10 mouse cellular contexts compared by ENCODE assay signal in the genomic region with DNA sequence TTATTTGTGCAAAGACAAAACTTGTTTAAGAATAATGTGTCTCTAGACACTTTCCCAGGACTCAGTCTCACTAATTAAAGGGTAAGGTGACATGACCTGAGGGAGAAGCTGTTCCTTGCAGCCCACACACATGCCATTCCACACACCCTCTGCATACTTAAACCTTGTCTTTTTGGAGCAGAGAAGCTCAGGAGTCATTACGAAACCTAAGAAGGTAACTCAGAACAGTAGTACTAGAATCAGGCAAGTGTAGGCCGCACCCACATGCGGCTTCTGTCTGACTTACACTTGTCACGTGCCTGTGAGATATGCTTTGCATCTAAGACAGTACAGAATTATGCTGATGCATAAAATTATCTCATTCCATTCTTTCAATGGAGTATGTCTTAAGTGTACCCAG. TPM values are rescaled to one million over a fixed set of nuclear protein-coding genes. Genes with fewer than 3 reads are reported as not detected.
DNase-seq lines count a peak whose midpoint lies in the region; ATAC-seq and TF ChIP-seq lines count a peak whose summit lies in the region.
"Had no signal": no experiment of that assay in that cellular context is flagged by ENCODE, and none has a peak within 500 bp of the region (broad histone marks: within the 10 kb centered on the region; RNA-seq: fewer than 3 reads in every experiment).

No protein-coding gene starts in this region.

- no peak overlapping the region for H3K27ac ChIP-seq in neural tube, embryonic 11.5 days (ENCODE audit: low read depth, low read length)
- no peak overlapping the region for H3K27ac ChIP-seq in forebrain, embryonic 16.5 days (ENCODE audit: low read length)
- H3K27ac ChIP-seq in limb, embryonic 13.5 days: no peak overlapping the region
- H3K27ac ChIP-seq in small intestine, adult 2 months (ENCODE audit: insufficient read depth, low read depth, low read length): peak overlapping the region; percentile 41; the same call in 1 of the 2 replicates
- H3K27ac ChIP-seq: lung, embryonic 15.5 days had no signal

- peak overlapping the region; percentile 49 for H3K4me2 ChIP-seq in neural tube, embryonic 11.5 days (ENCODE audit: low read depth)
- peak overlapping the region; percentile 70 for H3K4me2 ChIP-seq in forebrain, embryonic 16.5 days (ENCODE audit: low read length)
- H3K4me2 ChIP-seq in limb, embryonic 13.5 days (replicated peaks): peak overlapping the region; percentile 41; the same call in 1 of the 2 replicates
- H3K4me2 ChIP-seq: lung, embryonic 15.5 days had no signal

- no peak overlapping the region for H3K9ac ChIP-seq in neural tube, embryonic 11.5 days (ENCODE audit: low read length)
- 0 out of 2 replicates have a peak overlapping the region, but pooled peaks have one; percentile 32 for H3K9ac ChIP-seq in forebrain, embryonic 16.5 days (replicated peaks; ENCODE audit: low read depth, low read length)
- no peak overlapping the region for H3K9ac ChIP-seq in limb, embryonic 13.5 days
- H3K9ac ChIP-seq: lung, embryonic 15.5 days had no signal

- H3K4me1 ChIP-seq in neural tube, embryonic 11.5 days (ENCODE audit: control insufficient read depth, insufficient read depth, low read length): no peaks in the 10 kb centered on the region; the same call in 1 of the 2 replicates
- peaks cover 19% of the 10 kb centered on the region for H3K4me1 ChIP-seq in forebrain, embryonic 16.5 days (replicated peaks; ENCODE audit: control insufficient read depth, insufficient read depth, low read length)
- peaks cover 23% of the 10 kb centered on the region for H3K4me1 ChIP-seq in limb, embryonic 13.5 days
- peaks cover 15% of the 10 kb centered on the region; the same call in 1 of the 2 replicates for H3K4me1 ChIP-seq in small intestine, adult 2 months (ENCODE audit: control insufficient read depth, insufficient read depth, insufficient read length, low read length)

- H3K36me3 ChIP-seq in neural tube, embryonic 11.5 days (ENCODE audit: control insufficient read depth, insufficient read depth, low read length): no peaks in the 10 kb centered on the region
- H3K36me3 ChIP-seq in forebrain, embryonic 16.5 days (ENCODE audit: control insufficient read depth, insufficient read depth): no peaks in the 10 kb centered on the region
- no peaks in the 10 kb centered on the region for H3K36me3 ChIP-seq in limb, embryonic 13.5 days
- no peaks in the 10 kb centered on the region for H3K36me3 ChIP-seq in small intestine, adult 2 months (ENCODE audit: control insufficient read depth, insufficient read depth, low read length)
- H3K36me3 ChIP-seq: lung, embryonic 15.5 days had no signal

- no peak for DNase-seq in neural tube, embryonic 11.5 days (ENCODE audit: low spot score)
- no peak for DNase-seq in neural tube, embryonic 10.5 days (ENCODE audit: extremely low spot score, low spot score)
- no peak for DNase-seq in cerebellum, postnatal 36 days
- no peak for DNase-seq in adrenal gland, postnatal 4 days (ENCODE audit: low spot score in 2 of 2)
- no peak for DNase-seq in cerebellum, postnatal 14 days
- DNase-seq: kidney, adult 9 months had no signal

- H3K4me3 ChIP-seq in neural tube, embryonic 11.5 days (ENCODE audit: low read depth, low read length): no peak overlapping the region
- H3K4me3 ChIP-seq in forebrain, embryonic 16.5 days (replicated peaks; ENCODE audit: low read length): peak overlapping the region; percentile 41
- no peak overlapping the region for H3K4me3 ChIP-seq in limb, embryonic 13.5 days
- H3K4me3 ChIP-seq in small intestine, adult 2 months (ENCODE audit: low read depth, low read length): no peak overlapping the region
- H3K4me3 ChIP-seq: lung, embryonic 15.5 days had no signal

- no peak for ATAC-seq in neural tube, embryonic 11.5 days (ENCODE audit: insufficient read depth, low FRiP score, low TSS enrichment)
- no peak for ATAC-seq in forebrain, embryonic 16.5 days
- no peak for ATAC-seq in limb, embryonic 13.5 days (ENCODE audit: low FRiP score, low read depth)

- WGBS in neural tube, embryonic 11.5 days: 85% methylated on average over 4 of the region's 4 CpGs
- WGBS in forebrain, embryonic 16.5 days: 58% methylated on average over 4 of the region's 4 CpGs
- 80% methylated on average over 4 of the region's 4 CpGs for WGBS in limb, embryonic 13.5 days
- WGBS in small intestine, adult 2 months: 69% methylated on average over 4 of the region's 4 CpGs

- TF ChIP-seq POLR2A in small intestine, adult 2 months (IDR thresholded peaks at IDR 0.05; ENCODE audit: low read depth, low read length): no peak

- H3K9me3 ChIP-seq in neural tube, embryonic 11.5 days (ENCODE audit: control insufficient read depth, low read length): no peaks in the 10 kb centered on the region
- H3K9me3 ChIP-seq in forebrain, embryonic 16.5 days (ENCODE audit: control insufficient read depth, low read length): no peaks in the 10 kb centered on the region
- no peaks in the 10 kb centered on the region for H3K9me3 ChIP-seq in limb, embryonic 13.5 days
- H3K9me3 ChIP-seq: lung, embryonic 15.5 days had no signal

- no peaks in the 10 kb centered on the region for H3K27me3 ChIP-seq in neural tube, embryonic 11.5 days (ENCODE audit: control insufficient read depth, insufficient read depth, low read length)
- no peaks in the 10 kb centered on the region for H3K27me3 ChIP-seq in forebrain, embryonic 16.5 days (replicated peaks; ENCODE audit: control insufficient read depth, insufficient read depth, low read length)
- H3K27me3 ChIP-seq in limb, embryonic 13.5 days: no peaks in the 10 kb centered on the region
- no peaks in the 10 kb centered on the region for H3K27me3 ChIP-seq in small intestine, adult 2 months (ENCODE audit: control insufficient read depth, insufficient read depth, low read length)
- H3K27me3 ChIP-seq: lung, embryonic 15.5 days had no signal

- no peak for TF ChIP-seq CTCF in small intestine, adult 2 months (IDR thresholded peaks at IDR 0.05; ENCODE audit: extremely low read depth, insufficient read length, insufficient replicate concordance, low read depth, low read length)

RNA-seq across cellular contexts. Expression of a gene that starts 42.6 kb away (rescaled TPM):
- 18.3 and 18.9 TPM in 2 replicates for polyA plus RNA-seq in neural tube, embryonic 11.5 days (2014; fragmentation: Nextera tagmentation; extraction: Ambion mirVana)
- 23.6 and 28.8 TPM in 2 replicates for polyA plus RNA-seq in forebrain, embryonic 16.5 days (2015; fragmentation: Nextera tagmentation; extraction: Ambion mirVana)
- polyA plus RNA-seq in limb, embryonic 13.5 days (2015; fragmentation: Nextera tagmentation; extraction: Ambion mirVana): 8.5 and 8.6 TPM in 2 replicates
- polyA plus RNA-seq in small intestine, adult 2 months (2012; rRNA removed): 6.0 and 10.3 TPM in 2 replicates
- total RNA-seq in adrenal gland, postnatal 4 days (2021): 10 to 100 TPM; 17.4 to 18.8 TPM
